Comparison of ENCODE assay signal across 17 mouse cellular contexts in the genomic region with DNA sequence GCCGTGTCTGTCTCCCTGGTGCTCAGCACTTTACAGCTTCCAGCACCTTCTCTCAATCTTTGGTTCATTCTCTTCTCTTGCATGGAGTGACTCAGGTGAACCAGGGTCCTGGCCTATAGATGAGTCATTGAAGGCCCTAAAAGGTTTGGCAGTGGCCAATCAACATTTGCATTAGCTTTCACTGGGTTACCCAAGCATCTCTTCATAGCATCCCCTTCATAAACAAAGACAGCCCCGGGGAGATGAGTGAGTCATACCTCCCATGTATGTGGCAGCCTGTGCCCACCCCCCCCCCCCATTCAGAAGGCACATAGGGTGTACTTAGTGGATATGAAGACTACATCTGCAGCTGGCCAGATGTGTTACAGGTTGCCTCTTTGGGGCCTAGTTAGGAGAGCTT. TPM values are rescaled to one million over a fixed set of nuclear protein-coding genes. Genes with fewer than 3 reads are reported as not detected.
DNase-seq lines count a peak whose midpoint lies in the region; ATAC-seq lines count a peak whose summit lies in the region.
"Had no signal": no experiment of that assay in that cellular context is flagged by ENCODE, and none has a peak within 500 bp of the region (broad histone marks: within the 10 kb centered on the region; RNA-seq: fewer than 3 reads in every experiment).

No protein-coding gene starts in this region.

- DNase-seq in 3T3-L1 (ENCODE audit: low read depth, low spot score) (peak; percentile 16), 416B (ENCODE audit: low read depth) (peak; percentile 57), NIH3T3 (ENCODE audit: low read depth) (peak; percentile 56)
- DNase-seq in layer of hippocampus, adult 11-12 months (ENCODE audit: low spot score) = no peak
- DNase-seq: adrenal gland, adult 2 months; adrenal gland, postnatal 10 days; adrenal gland, postnatal 25 days; cerebellum, adult 11 months; cerebellum, adult 18-20 months; cerebellum, adult 8-10 months; cerebellum, adult 9-11 months; cerebellum, postnatal 14 days; cerebellum, postnatal 36 days; embryo, embryonic 11 days had no signal

- no peak for ATAC-seq in megakaryocyte-erythroid progenitor cell, adult 5-6 weeks (replicated peaks; ENCODE audit: low FRiP score, low TSS enrichment, poor library complexity, severe bottlenecking)
- ATAC-seq: forebrain, embryonic 14.5 days; forebrain, embryonic 16.5 days had no signal

RNA-seq across cellular contexts. Expression of gene Tkt, which starts 8.5 kb away (rescaled TPM):
- 485 and 613 TPM in 2 replicates for total RNA-seq in megakaryocyte-erythroid progenitor cell, adult 5-6 weeks (2014; fragmentation: Nextera tagmentation)
- 500 and 571 TPM in 2 replicates for total RNA-seq in megakaryocyte-erythroid progenitor cell, adult 5-6 weeks (2017)
